Mouse (Mus musculus) liver, adult (tissue): ENCODE measurements around the gene Efcab11.
A peak's percentile ranks its signal among the peaks of the same experiment; 100 is the strongest.

Experiments used
- GATA4 ChIP-seq: IDR thresholded peaks from 2 replicates; pipeline ENCODE4 v1.6.1; 2014; ENCODE audit warnings: mild to moderate bottlenecking, low read length; ENCODE audit not compliant: insufficient replicate concordance

Gene Efcab11

GRCm38 (mm10) chr12:99781774-99782173 lies 102.5 kb downstream of the Efcab11 start:
- no peak for TF ChIP-seq GATA4

GRCm38 (mm10) chr12:99780396-99780795 lies 103.8 kb downstream of the Efcab11 start:
- TF ChIP-seq GATA4, result no peak

- no peak for TF ChIP-seq GATA4
Observed at GRCm38 (mm10) chr12:99779908-99780307, 104.3 kb downstream of the Efcab11 start.

GRCm38 (mm10) chr12:99776497-99777139 lies 107.6 kb downstream of the Efcab11 start:
- TF ChIP-seq GATA4, result no peak

GRCm38 (mm10) chr12:99774864-99775263 lies 109.4 kb downstream of the Efcab11 start:
- TF ChIP-seq GATA4, result no peak

GRCm38 (mm10) chr12:99773636-99774193 lies 110.5 kb downstream of the Efcab11 start:
- peak; percentile 90 for TF ChIP-seq GATA4

GRCm38 (mm10) chr12:99771018-99771417 lies 113.2 kb downstream of the Efcab11 start:
- no peak for TF ChIP-seq GATA4

GRCm38 (mm10) chr12:99769626-99770025 lies 114.6 kb downstream of the Efcab11 start:
- no peak for TF ChIP-seq GATA4

- TF ChIP-seq GATA4, result no peak
Observed at GRCm38 (mm10) chr12:99767691-99768090, 116.5 kb downstream of the Efcab11 start.

GRCm38 (mm10) chr12:99765979-99766378 lies 118.3 kb downstream of the Efcab11 start:
- no peak for TF ChIP-seq GATA4

- no peak for TF ChIP-seq GATA4
Observed at GRCm38 (mm10) chr12:99764053-99764452, 120.2 kb downstream of the Efcab11 start.

GRCm38 (mm10) chr12:99757754-99758526 lies 126.3 kb downstream of the Efcab11 start:
- TF ChIP-seq GATA4, result no peak

- TF ChIP-seq GATA4, result no peak
Observed at GRCm38 (mm10) chr12:99756914-99757687, 127.1 kb downstream of the Efcab11 start.

GRCm38 (mm10) chr12:99756213-99756612 lies 128.0 kb downstream of the Efcab11 start:
- TF ChIP-seq GATA4, result no peak

- no peak for TF ChIP-seq GATA4
Observed at GRCm38 (mm10) chr12:99752986-99753385, 131.3 kb downstream of the Efcab11 start.
